ENCODE assay signal across 19 mouse cellular contexts in genomic region chr11:59994318-59994717, GRCm38 (mm10). TPM values are rescaled to one million over a fixed set of nuclear protein-coding genes. Genes with fewer than 3 reads are reported as not detected.
A peak's percentile ranks its signal among the peaks of the same experiment; 100 is the strongest.
DNase-seq lines count a peak whose midpoint lies in the region; ATAC-seq and TF ChIP-seq lines count a peak whose summit lies in the region.
"Had no signal": no experiment of that assay in that cellular context is flagged by ENCODE, and none has a peak within 500 bp of the region (broad histone marks: within the 10 kb centered on the region; RNA-seq: fewer than 3 reads in every experiment).

No protein-coding gene starts in this region.

- H3K79me2 ChIP-seq in liver, adult 2 months (ENCODE audit: control insufficient read depth, insufficient read depth, low read length): peaks cover 41% of the 10 kb centered on the region

- H3K4me2 ChIP-seq in heart, embryonic 12.5 days: peak overlapping the region; percentile 24
- H3K4me2 ChIP-seq in liver, embryonic 11.5 days: no peak overlapping the region
- no peak overlapping the region for H3K4me2 ChIP-seq in intestine, postnatal 0 days (replicated peaks; ENCODE audit: low read depth)
- H3K4me2 ChIP-seq: embryonic facial prominence, embryonic 13.5 days; forebrain, embryonic 12.5 days; hindbrain, embryonic 15.5 days had no signal

- no peaks in the 10 kb centered on the region for H3K36me3 ChIP-seq in heart, embryonic 12.5 days
- H3K36me3 ChIP-seq in liver, adult 2 months (ENCODE audit: control insufficient read depth, insufficient read depth, low read length): no peaks in the 10 kb centered on the region
- no peaks in the 10 kb centered on the region for H3K36me3 ChIP-seq in liver, embryonic 11.5 days (ENCODE audit: control insufficient read depth, insufficient read depth, low read length)
- H3K36me3 ChIP-seq in intestine, postnatal 0 days (ENCODE audit: control insufficient read depth, insufficient read depth): no peaks in the 10 kb centered on the region
- H3K36me3 ChIP-seq: embryonic facial prominence, embryonic 13.5 days; forebrain, embryonic 12.5 days; hindbrain, embryonic 15.5 days had no signal

- H3K4me3 ChIP-seq in heart, embryonic 12.5 days: no peak overlapping the region
- no peak overlapping the region for H3K4me3 ChIP-seq in liver, adult 2 months (ENCODE audit: insufficient read depth, low read depth, low read length)
- no peak overlapping the region for H3K4me3 ChIP-seq in liver, embryonic 11.5 days (ENCODE audit: low read depth, low read length)
- H3K4me3 ChIP-seq in intestine, postnatal 0 days (ENCODE audit: low read depth, low read length): no peak overlapping the region
- no peak overlapping the region for H3K4me3 ChIP-seq in lung, adult 2 months (replicated peaks; ENCODE audit: extremely low read depth, low read depth, low read length)
- H3K4me3 ChIP-seq: embryonic facial prominence, embryonic 13.5 days; forebrain, embryonic 12.5 days; hindbrain, embryonic 15.5 days had no signal

- peaks cover 28% of the 10 kb centered on the region for H3K4me1 ChIP-seq in heart, embryonic 12.5 days (replicated peaks)
- peaks cover 32% of the 10 kb centered on the region for H3K4me1 ChIP-seq in liver, adult 2 months (ENCODE audit: control insufficient read depth, insufficient read depth, low read length)
- H3K4me1 ChIP-seq in liver, embryonic 11.5 days (replicated peaks; ENCODE audit: control insufficient read depth, insufficient read depth, low read length): 0 out of 2 replicates have a peak, but pooled peaks cover 2% of the 10 kb centered on the region
- 0 out of 2 replicates have a peak, but pooled peaks cover 5% of the 10 kb centered on the region for H3K4me1 ChIP-seq in intestine, postnatal 0 days (replicated peaks; ENCODE audit: control insufficient read depth, insufficient read depth, low read length)
- no peaks in the 10 kb centered on the region for H3K4me1 ChIP-seq in lung, adult 2 months (ENCODE audit: control insufficient read depth, insufficient read depth, low read length)
- H3K4me1 ChIP-seq: forebrain, embryonic 12.5 days; hindbrain, embryonic 15.5 days had no signal

- no peaks in the 10 kb centered on the region for H3K27me3 ChIP-seq in heart, embryonic 12.5 days (replicated peaks)
- H3K27me3 ChIP-seq in liver, adult 2 months (ENCODE audit: control insufficient read depth, insufficient read depth, low read length): no peaks in the 10 kb centered on the region
- no peaks in the 10 kb centered on the region for H3K27me3 ChIP-seq in liver, embryonic 11.5 days (replicated peaks; ENCODE audit: control insufficient read depth, insufficient read depth, low read length)
- no peaks in the 10 kb centered on the region for H3K27me3 ChIP-seq in intestine, postnatal 0 days (replicated peaks; ENCODE audit: control insufficient read depth, insufficient read depth, low read length)
- H3K27me3 ChIP-seq: embryonic facial prominence, embryonic 13.5 days; forebrain, embryonic 12.5 days; hindbrain, embryonic 15.5 days had no signal

- DNase-seq in heart, adult 11 months: no peak
- peak; percentile 56 for DNase-seq in liver, adult 2 months (ENCODE audit: extremely low read depth, low read depth, low spot score)
- DNase-seq in liver, embryonic 11.5 days (ENCODE audit: low spot score): no peak
- DNase-seq in lung, adult 2 months: no peak
- no peak for DNase-seq in spleen, postnatal 14 days (ENCODE audit: low spot score in 2 of 2)
- DNase-seq: adrenal gland, postnatal 10 days; cerebellum, adult 11 months; cerebellum, adult 8-10 months; cerebellum, postnatal 14 days; embryo, embryonic 11 days; gastrocnemius, postnatal 14 days; heart, postnatal 36 days had no signal

- 31% methylated on average over 9 of the region's 9 CpGs for whole genome bisulfite sequencing in heart, embryonic 12.5 days
- WGBS in liver, adult 2 months: 23% methylated on average over 9 of the region's 9 CpGs
- 52% methylated on average over 9 of the region's 9 CpGs for WGBS in liver, embryonic 11.5 days
- WGBS in intestine, postnatal 0 days: 21% methylated on average over 9 of the region's 9 CpGs
- WGBS in lung, adult 2 months: 38% methylated on average over 9 of the region's 9 CpGs

- H3K9ac ChIP-seq in heart, embryonic 12.5 days: no peak overlapping the region
- H3K9ac ChIP-seq in liver, adult 2 months (ENCODE audit: low read depth, low read length): no peak overlapping the region
- H3K9ac ChIP-seq in liver, embryonic 11.5 days (ENCODE audit: low read depth, low read length): no peak overlapping the region
- no peak overlapping the region for H3K9ac ChIP-seq in intestine, postnatal 0 days (ENCODE audit: low read depth, low read length)
- H3K9ac ChIP-seq: embryonic facial prominence, embryonic 13.5 days; forebrain, embryonic 12.5 days; hindbrain, embryonic 15.5 days had no signal

- no peak for TF ChIP-seq CTCF in liver, adult 2 months (IDR thresholded peaks at IDR 0.05; ENCODE audit: low read depth, low read length)
- TF ChIP-seq CTCF in intestine, postnatal 0 days (IDR thresholded peaks at IDR 0.05; ENCODE audit: low read depth): no peak
- TF ChIP-seq CTCF in lung, adult 2 months (IDR thresholded peaks at IDR 0.05; ENCODE audit: insufficient read depth, low read length): no peak

- peaks cover 8% of the 10 kb centered on the region; the same call in 1 of the 2 replicates for H3K9me3 ChIP-seq in heart, embryonic 12.5 days (replicated peaks)
- no peaks in the 10 kb centered on the region for H3K9me3 ChIP-seq in liver, embryonic 11.5 days (ENCODE audit: control insufficient read depth, low read length)
- H3K9me3 ChIP-seq in intestine, postnatal 0 days (ENCODE audit: control insufficient read depth): no peaks in the 10 kb centered on the region
- H3K9me3 ChIP-seq: embryonic facial prominence, embryonic 13.5 days; forebrain, embryonic 12.5 days; hindbrain, embryonic 15.5 days had no signal

- no peak for ATAC-seq in heart, embryonic 12.5 days (ENCODE audit: insufficient number of reproducible peaks, low FRiP score)
- no peak for ATAC-seq in liver, embryonic 11.5 days (replicated peaks; ENCODE audit: low FRiP score)
- ATAC-seq in intestine, postnatal 0 days: peak; percentile 72; the same call in 1 of the 2 replicates
- ATAC-seq: forebrain, embryonic 16.5 days had no signal

- TF ChIP-seq POLR2A in liver, adult 2 months (IDR thresholded peaks at IDR 0.05; ENCODE audit: extremely low read depth, insufficient read depth, low read length): no peak
- TF ChIP-seq POLR2A in lung, adult 2 months (IDR thresholded peaks at IDR 0.05; ENCODE audit: borderline replicate concordance, extremely low read depth, low read depth, low read length): no peak

- peak overlapping the region; percentile 25 for H3K27ac ChIP-seq in heart, embryonic 12.5 days (ENCODE audit: poor library complexity, severe bottlenecking)
- no peak overlapping the region for H3K27ac ChIP-seq in liver, adult 2 months (replicated peaks; ENCODE audit: insufficient read depth, low read depth, low read length)
- H3K27ac ChIP-seq in liver, embryonic 11.5 days (ENCODE audit: low read depth, low read length): no peak overlapping the region
- H3K27ac ChIP-seq in intestine, postnatal 0 days (ENCODE audit: low read depth, low read length): no peak overlapping the region
- H3K27ac ChIP-seq: embryonic facial prominence, embryonic 13.5 days; forebrain, embryonic 12.5 days; hindbrain, embryonic 15.5 days had no signal

RNA-seq across cellular contexts. Expression of gene Rasd1, which starts 29.6 kb away (rescaled TPM):
- 13.5 TPM in 2 replicates for polyA plus RNA-seq in heart, embryonic 12.5 days (2016; fragmentation: Nextera tagmentation; extraction: Ambion mirVana)
- total RNA-seq in liver, adult 2 months (2014; rRNA removed): 0.13 and 0.18 TPM in 2 replicates
- polyA plus RNA-seq in liver, adult 2 months (2012; rRNA removed): 0.15 TPM in 2 replicates
- 1.6 and 2.0 TPM in 2 replicates for polyA plus RNA-seq in liver, embryonic 11.5 days (2014; fragmentation: Nextera tagmentation; extraction: Ambion mirVana)
- 1.1 and 1.4 TPM in 2 replicates for polyA plus RNA-seq in intestine, postnatal 0 days (2015; fragmentation: Nextera tagmentation; extraction: Ambion mirVana)
- 3.0 and 4.3 TPM in 2 replicates for polyA plus RNA-seq in lung, adult 2 months (2012; rRNA removed)
- total RNA-seq: MEL had no signal

RNA-seq across cellular contexts. Expression of gene Med9, which starts 46.3 kb away (rescaled TPM):
- 46.5 and 48.2 TPM in 2 replicates for polyA plus RNA-seq in heart, embryonic 12.5 days (2016; fragmentation: Nextera tagmentation; extraction: Ambion mirVana)
- 4.2 and 4.4 TPM in 2 replicates for total RNA-seq in liver, adult 2 months (2014; rRNA removed)
- 7.3 and 7.8 TPM in 2 replicates for polyA plus RNA-seq in liver, adult 2 months (2012; rRNA removed)
- polyA plus RNA-seq in liver, embryonic 11.5 days (2014; fragmentation: Nextera tagmentation; extraction: Ambion mirVana): 42.9 and 44.6 TPM in 2 replicates
- 19.4 and 22.1 TPM in 2 replicates for polyA plus RNA-seq in intestine, postnatal 0 days (2015; fragmentation: Nextera tagmentation; extraction: Ambion mirVana)
- 21.2 and 21.5 TPM in 2 replicates for polyA plus RNA-seq in lung, adult 2 months (2012; rRNA removed)

RNA-seq across cellular contexts. Expression of gene Pemt, which starts 52.0 kb away (rescaled TPM):
- 11.7 and 12.6 TPM in 2 replicates for polyA plus RNA-seq in heart, embryonic 12.5 days (2016; fragmentation: Nextera tagmentation; extraction: Ambion mirVana)
- 432 and 472 TPM in 2 replicates for total RNA-seq in liver, adult 2 months (2014; rRNA removed)
- polyA plus RNA-seq in liver, adult 2 months (2012; rRNA removed): 1,369 and 1,396 TPM in 2 replicates
- 9.4 and 12.6 TPM in 2 replicates for polyA plus RNA-seq in liver, embryonic 11.5 days (2014; fragmentation: Nextera tagmentation; extraction: Ambion mirVana)
- polyA plus RNA-seq in intestine, postnatal 0 days (2015; fragmentation: Nextera tagmentation; extraction: Ambion mirVana): 4.2 and 5.0 TPM in 2 replicates
- polyA plus RNA-seq in lung, adult 2 months (2012; rRNA removed): 6.4 and 7.0 TPM in 2 replicates

Comparison
In these comparisons a context has a peak if more than half of its experiments do, and no peak if none do; other contexts are left out.
1. RNA of gene Pemt, which starts 52.0 kb away (polyA plus RNA-seq): 1,369 to 1,396 TPM in liver, adult 2 months; 11.7 to 12.6 TPM in heart, embryonic 12.5 days, 9.4 to 12.6 TPM in liver, embryonic 11.5 days, 6.4 to 7.0 TPM in lung, adult 2 months and 4.2 to 5.0 TPM in intestine, postnatal 0 days; every median in the first group is over 100 times any median in the second.